Mouse (Mus musculus): ENCODE results near the gene Zfp74. TPM values are rescaled to one million over a fixed set of nuclear protein-coding genes. Genes with fewer than 3 reads are reported as not detected.

Zfp74 gene
- polyA plus RNA-seq, 1 experiment from 2014 or later, result 13.2 TPM

GRCm38 (mm10) chr7:29983690-29984380, 29.9 kb upstream of the Zfp74 start, which contains the start of gene Zfp568:
Gene Zfp568 (plus strand): TSS chr7:29983955.
- DNase-seq (ENCODE audit: low spot score), result peak; percentile 96
- WGBS, result under 1% methylated on average over 62 of the region's 62 CpGs
- Histone ChIP-seq H3K4me3 (ENCODE audit: low read depth, low read length) (peak within 1 kb of the TSS; percentile 84), H3K27me3 (ENCODE audit: control insufficient read depth, insufficient read depth, low read length) (no peaks in the 10 kb centered on the region), H3K9me3 (ENCODE audit: control insufficient read depth, low read length) (no peaks in the 10 kb centered on the region), H3K9ac (ENCODE audit: low read length) (peak within 1 kb of the TSS; percentile 86), H3K27ac (ENCODE audit: low read depth, low read length) (peak within 1 kb of the TSS; percentile 91), H3K4me2 (ENCODE audit: low read depth, low read length, severe bottlenecking) (peak within 1 kb of the TSS; percentile 49), H3K36me3 (ENCODE audit: control insufficient read depth, insufficient read depth, low read length) (peaks cover under 1% of the 10 kb centered on the region; the same call in 1 of the 2 replicates), H3K4me1 (replicated peaks; ENCODE audit: control insufficient read depth, insufficient read depth, low read length) (0 out of 2 replicates have a peak, but pooled peaks cover 5% of the 10 kb centered on the region)
- ATAC-seq (replicated peaks; ENCODE audit: low FRiP score), result peak; percentile 96

GRCm38 (mm10) chr7:29983340-29983689, 29.4 kb upstream of the Zfp74 start:
- peak overlapping the region; percentile 86 for H3K9ac ChIP-seq (ENCODE audit: low read length)
- no peaks in the 10 kb centered on the region for H3K27me3 ChIP-seq (ENCODE audit: control insufficient read depth, insufficient read depth, low read length)
- under 1% methylated on average over 8 of the region's 8 CpGs for WGBS
- H3K4me3 ChIP-seq (ENCODE audit: low read depth, low read length), result peak overlapping the region; percentile 84
- no peaks in the 10 kb centered on the region for H3K9me3 ChIP-seq (ENCODE audit: control insufficient read depth, low read length)
- ATAC-seq (replicated peaks; ENCODE audit: low FRiP score) (no peak; the same call in 1 of the 2 replicates), DNase-seq (ENCODE audit: low spot score) (no peak)
- peak overlapping the region; percentile 91 for H3K27ac ChIP-seq (ENCODE audit: low read depth, low read length)
- H3K4me1 ChIP-seq (replicated peaks; ENCODE audit: control insufficient read depth, insufficient read depth, low read length), result 0 out of 2 replicates have a peak, but pooled peaks cover 5% of the 10 kb centered on the region
- H3K36me3 ChIP-seq (ENCODE audit: control insufficient read depth, insufficient read depth, low read length), result no peaks in the 10 kb centered on the region; the same call in 1 of the 2 replicates
- H3K4me2 ChIP-seq (ENCODE audit: low read depth, low read length, severe bottlenecking), result peak overlapping the region; percentile 49

- no peaks in the 10 kb centered on the region; the same call in 1 of the 2 replicates for H3K36me3 ChIP-seq (ENCODE audit: control insufficient read depth, insufficient read depth, low read length)
- H3K9ac ChIP-seq (ENCODE audit: low read length), result peak overlapping the region; percentile 86
- H3K27ac ChIP-seq (ENCODE audit: low read depth, low read length), result peak overlapping the region; percentile 91; the same call in 1 of the 2 replicates
- peak; percentile 13; the same call in 1 of the 2 replicates for ATAC-seq (replicated peaks; ENCODE audit: low FRiP score)
- WGBS, result 25% methylated on average over 6 of the region's 6 CpGs
- H3K4me1 ChIP-seq (replicated peaks; ENCODE audit: control insufficient read depth, insufficient read depth, low read length), result 0 out of 2 replicates have a peak, but pooled peaks cover 5% of the 10 kb centered on the region
- no peaks in the 10 kb centered on the region for H3K27me3 ChIP-seq (ENCODE audit: control insufficient read depth, insufficient read depth, low read length)
- H3K4me3 ChIP-seq (ENCODE audit: low read depth, low read length), result peak overlapping the region; percentile 84
- DNase-seq (ENCODE audit: low spot score), result no peak
- H3K9me3 ChIP-seq (ENCODE audit: control insufficient read depth, low read length), result no peaks in the 10 kb centered on the region
- peak overlapping the region; percentile 49 for H3K4me2 ChIP-seq (ENCODE audit: low read depth, low read length, severe bottlenecking)
Observed at GRCm38 (mm10) chr7:29982931-29983330, 29.0 kb upstream of the Zfp74 start.

GRCm38 (mm10) chr7:29982341-29982740, 28.5 kb upstream of the Zfp74 start:
- Histone ChIP-seq H3K4me2 (ENCODE audit: low read depth, low read length, severe bottlenecking) (no peak overlapping the region), H3K4me1 (replicated peaks; ENCODE audit: control insufficient read depth, insufficient read depth, low read length) (0 out of 2 replicates have a peak, but pooled peaks cover 5% of the 10 kb centered on the region), H3K36me3 (ENCODE audit: control insufficient read depth, insufficient read depth, low read length) (no peaks in the 10 kb centered on the region; the same call in 1 of the 2 replicates), H3K27me3 (ENCODE audit: control insufficient read depth, insufficient read depth, low read length) (no peaks in the 10 kb centered on the region), H3K9me3 (ENCODE audit: control insufficient read depth, low read length) (no peaks in the 10 kb centered on the region), H3K27ac (ENCODE audit: low read depth, low read length) (no peak overlapping the region), H3K9ac (ENCODE audit: low read length) (no peak overlapping the region), H3K4me3 (ENCODE audit: low read depth, low read length) (no peak overlapping the region)
- WGBS, result 81% methylated on average over 4 of the region's 4 CpGs
- DNase-seq (ENCODE audit: low spot score) (no peak), ATAC-seq (replicated peaks; ENCODE audit: low FRiP score) (no peak)

- 90% methylated on average over 3 of the region's 3 CpGs for WGBS
- ATAC-seq (replicated peaks; ENCODE audit: low FRiP score) (no peak), DNase-seq (ENCODE audit: low spot score) (no peak)
- H3K27ac ChIP-seq (ENCODE audit: low read depth, low read length), result no peak overlapping the region
- H3K4me3 ChIP-seq (ENCODE audit: low read depth, low read length), result no peak overlapping the region
- H3K9ac ChIP-seq (ENCODE audit: low read length), result no peak overlapping the region
- H3K27me3 ChIP-seq (ENCODE audit: control insufficient read depth, insufficient read depth, low read length), result no peaks in the 10 kb centered on the region
- H3K4me1 ChIP-seq (replicated peaks; ENCODE audit: control insufficient read depth, insufficient read depth, low read length), result 0 out of 2 replicates have a peak, but pooled peaks cover 5% of the 10 kb centered on the region
- no peaks in the 10 kb centered on the region for H3K9me3 ChIP-seq (ENCODE audit: control insufficient read depth, low read length)
- no peaks in the 10 kb centered on the region; the same call in 1 of the 2 replicates for H3K36me3 ChIP-seq (ENCODE audit: control insufficient read depth, insufficient read depth, low read length)
- no peak overlapping the region for H3K4me2 ChIP-seq (ENCODE audit: low read depth, low read length, severe bottlenecking)
Observed at GRCm38 (mm10) chr7:29981860-29982259, 28.0 kb upstream of the Zfp74 start.

GRCm38 (mm10) chr7:29981455-29981854, 27.6 kb upstream of the Zfp74 start:
- Histone ChIP-seq H3K4me3 (ENCODE audit: low read depth, low read length) (no peak overlapping the region), H3K36me3 (ENCODE audit: control insufficient read depth, insufficient read depth, low read length) (no peaks in the 10 kb centered on the region; the same call in 1 of the 2 replicates), H3K4me2 (ENCODE audit: low read depth, low read length, severe bottlenecking) (no peak overlapping the region), H3K27ac (ENCODE audit: low read depth, low read length) (no peak overlapping the region), H3K27me3 (ENCODE audit: control insufficient read depth, insufficient read depth, low read length) (no peaks in the 10 kb centered on the region), H3K9me3 (ENCODE audit: control insufficient read depth, low read length) (no peaks in the 10 kb centered on the region), H3K4me1 (replicated peaks; ENCODE audit: control insufficient read depth, insufficient read depth, low read length) (0 out of 2 replicates have a peak, but pooled peaks cover 5% of the 10 kb centered on the region), H3K9ac (ENCODE audit: low read length) (no peak overlapping the region)
- WGBS, result 45% methylated on average over 5 of the region's 5 CpGs
- DNase-seq (ENCODE audit: low spot score) (no peak), ATAC-seq (replicated peaks; ENCODE audit: low FRiP score) (no peak)

- Histone ChIP-seq H3K9ac (ENCODE audit: low read length) (no peak overlapping the region), H3K27me3 (ENCODE audit: control insufficient read depth, insufficient read depth, low read length) (no peaks in the 10 kb centered on the region), H3K27ac (ENCODE audit: low read depth, low read length) (no peak overlapping the region), H3K36me3 (ENCODE audit: control insufficient read depth, insufficient read depth, low read length) (no peaks in the 10 kb centered on the region; the same call in 1 of the 2 replicates), H3K4me1 (replicated peaks; ENCODE audit: control insufficient read depth, insufficient read depth, low read length) (0 out of 2 replicates have a peak, but pooled peaks cover 5% of the 10 kb centered on the region), H3K9me3 (ENCODE audit: control insufficient read depth, low read length) (no peaks in the 10 kb centered on the region), H3K4me3 (ENCODE audit: low read depth, low read length) (no peak overlapping the region), H3K4me2 (ENCODE audit: low read depth, low read length, severe bottlenecking) (no peak overlapping the region)
- ATAC-seq (replicated peaks; ENCODE audit: low FRiP score), result no peak
- DNase-seq (ENCODE audit: low spot score), result no peak
- 95% methylated on average over 1 of the region's 1 CpGs for WGBS
Observed at GRCm38 (mm10) chr7:29980761-29981160, 26.9 kb upstream of the Zfp74 start.

- H3K27me3 ChIP-seq (ENCODE audit: control insufficient read depth, insufficient read depth, low read length), result no peaks in the 10 kb centered on the region
- ATAC-seq (replicated peaks; ENCODE audit: low FRiP score) (no peak), DNase-seq (ENCODE audit: low spot score) (no peak)
- no peak overlapping the region for H3K27ac ChIP-seq (ENCODE audit: low read depth, low read length)
- H3K4me3 ChIP-seq (ENCODE audit: low read depth, low read length), result no peak overlapping the region
- H3K4me1 ChIP-seq (replicated peaks; ENCODE audit: control insufficient read depth, insufficient read depth, low read length), result no peaks in the 10 kb centered on the region
- H3K36me3 ChIP-seq (ENCODE audit: control insufficient read depth, insufficient read depth, low read length), result no peaks in the 10 kb centered on the region
- 86% methylated on average over 9 of the region's 9 CpGs for WGBS
- H3K4me2 ChIP-seq (ENCODE audit: low read depth, low read length, severe bottlenecking), result no peak overlapping the region
- H3K9ac ChIP-seq (ENCODE audit: low read length), result no peak overlapping the region
- no peaks in the 10 kb centered on the region for H3K9me3 ChIP-seq (ENCODE audit: control insufficient read depth, low read length)
Observed at GRCm38 (mm10) chr7:29970686-29971085, 16.8 kb upstream of the Zfp74 start.

Measured in forebrain, embryonic 11.5 days (tissue).